Mouse (Mus musculus) neural tube, embryonic 14.5 days (tissue): Measurements from ENCODE around the gene Gigyf1. TPM values are rescaled to one million over a fixed set of nuclear protein-coding genes. Genes with fewer than 3 reads are reported as not detected.
A peak's percentile ranks its signal among the peaks of the same experiment; 100 is the strongest.

Experiments
- ATAC-seq: fragments of 200-750 bp; cut with Nextera tagmentation; 2 replicates; pipeline ENCODE4 v1.8.0; 2017; ENCODE audit warnings: low read depth, mild to moderate bottlenecking, moderate TSS enrichment, moderate library complexity
- H3K27ac ChIP-seq: fragments of 300-500 bp; sonication (generic); 2 replicates; pipeline ENCODE4 v1.5.1; 2014; ENCODE audit warnings: low read depth, mild to moderate bottlenecking, control low read depth, low read length, moderate library complexity, mixed read lengths
- H3K27me3 ChIP-seq: fragments of 300-500 bp; sonication (generic); 2 replicates; pipeline ENCODE4 v1.6.1; 2014; ENCODE audit warnings: low read length; ENCODE audit not compliant: control insufficient read depth, insufficient read depth
- H3K36me3 ChIP-seq: fragments of 300-500 bp; sonication (generic); 2 replicates; pipeline ENCODE4 v1.6.1; 2014; ENCODE audit warnings: low read length, mixed read lengths; ENCODE audit not compliant: control insufficient read depth, insufficient read depth
- H3K4me1 ChIP-seq: fragments of 300-500 bp; sonication (generic); 2 replicates; pipeline ENCODE4 v1.6.1; 2014; ENCODE audit warnings: low read length; ENCODE audit not compliant: control insufficient read depth, insufficient read depth
- H3K4me2 ChIP-seq: fragments of 300-500 bp; sonication (generic); 2 replicates; pipeline ENCODE4 v1.6.1; 2014; ENCODE audit warnings: mild to moderate bottlenecking, low read depth, low read length, control low read depth
- H3K4me3 ChIP-seq: fragments of 300-500 bp; sonication (generic); 2 replicates; pipeline ENCODE4 v1.5.1; 2014; ENCODE audit warnings: low read depth, low read length, control low read depth, mixed read lengths
- H3K9ac ChIP-seq: fragments of 300-500 bp; sonication (generic); replicated peaks from 2 replicates; pipeline ENCODE4 v1.6.1; 2014; ENCODE audit warnings: low read depth, mild to moderate bottlenecking, control low read depth, low read length, mixed read lengths
- H3K9me3 ChIP-seq: fragments of 300-500 bp; sonication (generic); 2 replicates; pipeline ENCODE4 v1.6.1; 2016; ENCODE audit warnings: low read length; ENCODE audit not compliant: control insufficient read depth
- WGBS: fragments of 180-500 bp; shearing (Covaris S2); extraction: QIAGEN DNeasy Blood & Tissue Kit; methylation state at CpG from one replicate; pipeline ENCODE4 v1.1.7; 2014; 5-methylcytosine and 5-hydroxymethylcytosine counted together
- microRNA-seq: library from miRNA; unstranded; fragments of <30 nt; microRNA quantifications from one replicate; pipeline ENCODE4, GENCODE M21; 2016
- polyA plus RNA-seq: library from polyadenylated mRNA; unstranded; fragments of >200 nt; fragmentation: Nextera tagmentation; extraction: Ambion mirVana; gene quantifications from 2 replicates; pipeline ENCODE4 v1.2.1, GENCODE M21; 2014

Gigyf1 gene
- polyA plus RNA-seq, 1 experiment from 2014 or later: 21.2 TPM

- no peak overlapping the region for H3K9ac ChIP-seq
- no peaks in the 10 kb centered on the region for H3K4me1 ChIP-seq
- no peak for ATAC-seq
- no peaks in the 10 kb centered on the region for H3K9me3 ChIP-seq
- 59% methylated on average over 7 of the region's 7 CpGs for WGBS
- H3K4me3 ChIP-seq: no peak overlapping the region
- peaks cover 4% of the 10 kb centered on the region; the same call in 1 of the 2 replicates for H3K36me3 ChIP-seq
- H3K4me2 ChIP-seq: no peak overlapping the region
- H3K27ac ChIP-seq: no peak overlapping the region
- no peaks in the 10 kb centered on the region for H3K27me3 ChIP-seq
These were observed 51.8 kb downstream of the Gigyf1 start for GRCm38 (mm10) chr5:137570181-137570580.

- H3K4me1 ChIP-seq: no peaks in the 10 kb centered on the region
- H3K27ac ChIP-seq: no peak overlapping the region
- no peaks in the 10 kb centered on the region for H3K27me3 ChIP-seq
- no peak overlapping the region for H3K4me2 ChIP-seq
- WGBS: 81% methylated on average over 17 of the region's 17 CpGs
- H3K9ac ChIP-seq: no peak overlapping the region
- H3K4me3 ChIP-seq: no peak overlapping the region
- H3K36me3 ChIP-seq: peaks cover 4% of the 10 kb centered on the region; the same call in 1 of the 2 replicates
- H3K9me3 ChIP-seq: no peaks in the 10 kb centered on the region
- no peak for ATAC-seq
These were observed 52.6 kb downstream of the Gigyf1 start for GRCm38 (mm10) chr5:137570691-137571586.

GRCm38 (mm10) chr5:137574470-137574901 lies 56.1 kb downstream of the Gigyf1 start:
- 7% methylated on average over 27 of the region's 27 CpGs for WGBS
- Histone ChIP-seq H3K4me1 (no peaks in the 10 kb centered on the region), H3K36me3 (no peaks in the 10 kb centered on the region), H3K9ac (peak overlapping the region; percentile 25; the same call in 1 of the 2 replicates), H3K9me3 (no peaks in the 10 kb centered on the region), H3K27me3 (no peaks in the 10 kb centered on the region), H3K27ac (no peak overlapping the region), H3K4me3 (peak overlapping the region; percentile 16; the same call in 1 of the 2 replicates), H3K4me2 (peak overlapping the region; percentile 38)
- ATAC-seq: peak; percentile 31; the same call in 1 of the 2 replicates

Small RNA genes within 50 kb of the gene (microRNA-seq; reads per million reads assigned to microRNA genes)
- 0.85 reads per million for gene Mir6418

Other genes starting within 250 kb of the Gigyf1 start
- gene Ache, start 231.0 kb upstream of the Gigyf1 start, polyA plus RNA-seq: 61.8 and 79.1 TPM in 2 replicates
- gene Ufsp1, start 223.9 kb upstream of the Gigyf1 start, polyA plus RNA-seq: 19.7 and 24.0 TPM in 2 replicates
- 81.8 and 91.5 TPM in 2 replicates for gene Srrt, start 210.9 kb upstream of the Gigyf1 start, polyA plus RNA-seq
- 8.0 and 11.5 TPM in 2 replicates for gene Trip6, start 204.1 kb upstream of the Gigyf1 start, polyA plus RNA-seq
- gene Slc12a9, start 185.0 kb upstream of the Gigyf1 start, polyA plus RNA-seq: 16.4 and 17.8 TPM in 2 replicates
- gene Ephb4, start 168.4 kb upstream of the Gigyf1 start, polyA plus RNA-seq: 2.7 and 8.8 TPM in 2 replicates
- 0.08 TPM in 2 replicates for gene Zan, start 41.5 kb upstream of the Gigyf1 start, polyA plus RNA-seq
- 82.9 and 98.3 TPM in 2 replicates for gene Pop7, start 16.0 kb upstream of the Gigyf1 start, polyA plus RNA-seq
- not detected in 2 replicates for gene Epo, start 14.7 kb downstream of the Gigyf1 start, polyA plus RNA-seq
- 553 and 557 TPM in 2 replicates for gene Gnb2, start 15.0 kb downstream of the Gigyf1 start, polyA plus RNA-seq
- gene Actl6b, start 35.0 kb downstream of the Gigyf1 start, polyA plus RNA-seq: 206 and 236 TPM in 2 replicates
- gene Tfr2, start 51.3 kb downstream of the Gigyf1 start, polyA plus RNA-seq: 4.9 and 5.8 TPM in 2 replicates
- gene Mospd3, start 82.5 kb downstream of the Gigyf1 start, polyA plus RNA-seq: 80.5 and 90.7 TPM in 2 replicates
- gene Pcolce, start 95.2 kb downstream of the Gigyf1 start, polyA plus RNA-seq: 2.4 and 59.1 TPM in 2 replicates
- gene Fbxo24, start 110.5 kb downstream of the Gigyf1 start, polyA plus RNA-seq: 0.19 TPM in 1 of 2 replicates, not detected in the other
- gene Lrch4, start 110.6 kb downstream of the Gigyf1 start, polyA plus RNA-seq: 16.0 and 18.4 TPM in 2 replicates
- gene Gm20605, start 110.6 kb downstream of the Gigyf1 start, polyA plus RNA-seq: 6.5 and 7.9 TPM in 2 replicates
- gene Sap25, start 122.8 kb downstream of the Gigyf1 start, polyA plus RNA-seq: 5.7 and 5.9 TPM in 2 replicates
- 0.31 TPM in 1 of 2 replicates, not detected in the other for gene Irs3, start 127.2 kb downstream of the Gigyf1 start, polyA plus RNA-seq
- 11.3 and 12.9 TPM in 2 replicates for gene Agfg2, start 166.2 kb downstream of the Gigyf1 start, polyA plus RNA-seq
- gene Nyap1, start 223.1 kb downstream of the Gigyf1 start, polyA plus RNA-seq: 13.6 and 22.3 TPM in 2 replicates
- 80.1 and 85.1 TPM in 2 replicates for gene Tsc22d4, start 227.2 kb downstream of the Gigyf1 start, polyA plus RNA-seq